Mouse (Mus musculus) mouse embryonic stem cell (cell line): ENCODE data around the gene Iltifb.
"Not testable (repeated sequence)": the region's sequence is repeated elsewhere in the genome, so short reads cannot be mapped to it uniquely, and the experiment has no call there.

Experiments
- in situ Hi-C, 2 experiments: fragments of 300-500 bp; cut with MboI; formaldehyde crosslinking; loops; 1 replicate in 1 of 2; 3 replicates in 1 of 2; pipeline ENCODE4 v1.14.3; 2019 to 2020; ENCODE audit warnings: low sequenced_read_pairs in 2 of 2, low pct_unique_long_range_greater_than_20kb in 1 of 2, mixed read lengths in 1 of 2; ENCODE audit not compliant: unreplicated experiment in 1 of 2

Iltifb gene

GRCm38 (mm10) chr10:118294938-118295337 is at the start of gene Iltifb:
Gene Iltifb (minus strand): TSS chr10:118295038.
- in situ Hi-C loops: no loop called here

- in situ Hi-C loops: not testable (repeated sequence)
Measured at GRCm38 (mm10) chr10:118343155-118343554, 48.3 kb upstream of the Iltifb start, which contains the start of gene Gm9046. Gene Gm9046 (minus strand): TSS chr10:118343255.

- in situ Hi-C loops: not testable (repeated sequence)
Measured at GRCm38 (mm10) chr10:118337731-118338130, 42.9 kb upstream of the Iltifb start, which contains the start of gene Gm9045. Gene Gm9045 (minus strand): TSS chr10:118337831.

GRCm38 (mm10) chr10:118332308-118332707 is 37.5 kb upstream of the Iltifb start, which contains the start of gene Gm9044:
Gene Gm9044 (minus strand): TSS chr10:118332408.
- in situ Hi-C loops: not testable (repeated sequence)

GRCm38 (mm10) chr10:118326869-118327268 is 32.0 kb upstream of the Iltifb start, which contains the start of gene Gm9040:
Gene Gm9040 (minus strand): TSS chr10:118326969.
- in situ Hi-C loops: not testable (repeated sequence)

- in situ Hi-C loops: no loop called here
Measured at GRCm38 (mm10) chr10:118319024-118319423, 24.2 kb upstream of the Iltifb start.

- in situ Hi-C loops: not testable (repeated sequence)
Measured at GRCm38 (mm10) chr10:118302133-118302532, 7.3 kb upstream of the Iltifb start.

- in situ Hi-C loops: not testable (repeated sequence)
Measured at GRCm38 (mm10) chr10:118283016-118283415, 11.8 kb downstream of the Iltifb start.

GRCm38 (mm10) chr10:118282565-118282964 is 12.3 kb downstream of the Iltifb start:
- in situ Hi-C loops: not testable (repeated sequence)

- in situ Hi-C loops: not testable (repeated sequence)
Measured at GRCm38 (mm10) chr10:118278069-118278468, 16.8 kb downstream of the Iltifb start.

- in situ Hi-C loops: not testable (repeated sequence)
Measured at GRCm38 (mm10) chr10:118271416-118271815, 23.4 kb downstream of the Iltifb start.

GRCm38 (mm10) chr10:118268812-118269211 is 26.0 kb downstream of the Iltifb start:
- in situ Hi-C loops: not testable (repeated sequence)

GRCm38 (mm10) chr10:118258388-118258787 is 36.5 kb downstream of the Iltifb start, which contains the start of gene Gm32802:
Gene Gm32802 (plus strand): TSS chr10:118258688.
- in situ Hi-C loops: not testable (repeated sequence)

GRCm38 (mm10) chr10:118250852-118251295 is 44.0 kb downstream of the Iltifb start:
- in situ Hi-C loops: no loop called here

GRCm38 (mm10) chr10:118249006-118249595 is 45.7 kb downstream of the Iltifb start:
- in situ Hi-C loops: not testable (repeated sequence)

GRCm38 (mm10) chr10:118240680-118241079 is 54.2 kb downstream of the Iltifb start, which contains the start of gene Gm32717:
Gene Gm32717 (minus strand): TSS chr10:118240780.
- in situ Hi-C loops: not testable (repeated sequence)
